Comparison of ENCODE assay signal across 20 mouse cellular contexts in the genomic region with DNA sequence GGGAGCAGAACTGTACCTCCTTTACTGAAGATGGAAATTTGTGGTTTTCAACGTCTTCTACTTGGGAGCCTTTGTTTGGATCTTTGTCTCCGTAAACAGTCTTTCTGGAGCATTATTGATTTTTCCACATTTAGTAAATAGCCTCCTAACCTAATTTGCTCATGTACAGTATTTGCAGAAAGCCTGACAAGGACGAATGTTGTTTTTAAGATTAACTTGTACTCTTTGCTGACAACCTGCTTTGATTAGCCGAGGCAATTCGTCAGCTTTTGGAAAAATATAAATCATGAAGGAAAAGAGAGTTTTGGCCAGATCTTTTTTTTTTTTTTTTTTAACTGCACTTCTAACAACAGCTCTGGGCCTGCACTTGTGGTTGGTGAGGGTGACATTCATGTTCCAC. TPM values are rescaled to one million over a fixed set of nuclear protein-coding genes. Genes with fewer than 3 reads are reported as not detected.
"Had no signal": no experiment of that assay in that cellular context is flagged by ENCODE, and none has a peak within 500 bp of the region (broad histone marks: within the 10 kb centered on the region; RNA-seq: fewer than 3 reads in every experiment).

No protein-coding gene starts in this region.

- H3K4me2 ChIP-seq: lung, embryonic 15.5 days; midbrain, embryonic 11.5 days; midbrain, embryonic 13.5 days; midbrain, embryonic 15.5 days; neural tube, embryonic 12.5 days had no signal

- H3K9me3 ChIP-seq: lung, embryonic 15.5 days; megakaryocyte, embryonic 14.5 days; midbrain, embryonic 13.5 days; midbrain, embryonic 15.5 days; neural tube, embryonic 12.5 days had no signal

- H3K27me3 ChIP-seq: lung, embryonic 15.5 days; midbrain, embryonic 13.5 days; midbrain, embryonic 15.5 days; neural tube, embryonic 12.5 days had no signal

- DNase-seq: liver, postnatal 0 days; lung, adult 2 months; lung, postnatal 14 days; lung, postnatal 36 days; retina, postnatal 1 day; right cerebral cortex, adult 18-20 months; right cerebral cortex, postnatal 25 days; right cerebral cortex, postnatal 4 days; spleen, adult 18-20 months; thymus, adult 18-20 months; thymus, postnatal 14 days; thymus, postnatal 4 days had no signal

- H3K4me1 ChIP-seq: midbrain, embryonic 13.5 days; midbrain, embryonic 15.5 days; neural tube, embryonic 12.5 days had no signal

- H3K4me3 ChIP-seq: lung, embryonic 15.5 days; megakaryocyte, embryonic 14.5 days; midbrain, embryonic 13.5 days; midbrain, embryonic 15.5 days; neural tube, embryonic 12.5 days had no signal

- H3K9ac ChIP-seq: liver, postnatal 0 days; lung, embryonic 15.5 days; midbrain, embryonic 13.5 days; midbrain, embryonic 15.5 days; neural tube, embryonic 12.5 days had no signal

- H3K36me3 ChIP-seq: lung, embryonic 15.5 days; midbrain, embryonic 13.5 days; midbrain, embryonic 15.5 days; neural tube, embryonic 12.5 days had no signal

- H3K27ac ChIP-seq: macrophage; midbrain, embryonic 13.5 days; midbrain, embryonic 15.5 days; neural tube, embryonic 12.5 days had no signal

RNA-seq across cellular contexts. Expression of gene Sstr4, which starts 55.5 kb away (rescaled TPM):
- polyA plus RNA-seq: liver, postnatal 0 days; macrophage; thymus, postnatal 0 days had no signal
